Mouse (Mus musculus) kidney, adult 2 months (tissue): ENCODE measurements around the gene Zxdc.

Source experiments
- CTCF ChIP-seq: fragments of 200-500 bp; conservative IDR thresholded peaks from 2 replicates; pipeline ENCODE4 v1.5.1; 2011; ENCODE audit warnings: low read depth, mild to moderate bottlenecking, control low read depth, low read length, moderate library complexity, mixed read lengths; ENCODE audit not compliant: insufficient read depth, insufficient read length
- POLR2A ChIP-seq: fragments of 200-500 bp; IDR thresholded peaks from one replicate; pipeline ENCODE4 v1.6.1; 2011; ENCODE audit warnings: low read depth, low read length, control low read depth

GRCm38 (mm10) chr6:90369725-90370553, 647 bp downstream of the Zxdc start:
- TF ChIP-seq CTCF (no peak), POLR2A (no peak)
